Mouse (Mus musculus) hematopoietic stem cell, adult 5-6 weeks (primary cell): ENCODE results near the gene Bysl. TPM values are rescaled to one million over a fixed set of nuclear protein-coding genes. Genes with fewer than 3 reads are reported as not detected.
"Not testable (repeated sequence)": the region's sequence is repeated elsewhere in the genome, so short reads cannot be mapped to it uniquely, and the experiment has no call there.

Experiments
- ATAC-seq, 2 experiments: fragments of 125-278 bp in 1 of 2; replicated peaks in 1 of 2; 2 replicates each; pipeline ENCODE4 v1.8.0; 2016 to 2017; ENCODE audit warnings: inconsistent platforms in 2 of 2, mild to moderate bottlenecking in 2 of 2, moderate number of reproducible peaks in 2 of 2, low read depth in 1 of 2, moderate TSS enrichment in 1 of 2; ENCODE audit not compliant: low FRiP score in 2 of 2, poor library complexity in 2 of 2, severe bottlenecking in 2 of 2, insufficient read depth in 1 of 2, low TSS enrichment in 1 of 2
- total RNA-seq: library from RNA; stranded (forward); fragments of 172-1452, 232-1000 nt; gene quantifications from 2 replicates; pipeline ENCODE4 v1.2.3, GENCODE M21; 2017

Gene Bysl
- total RNA-seq, 1 experiment from 2014 or later = 12.1 TPM

DNA sequence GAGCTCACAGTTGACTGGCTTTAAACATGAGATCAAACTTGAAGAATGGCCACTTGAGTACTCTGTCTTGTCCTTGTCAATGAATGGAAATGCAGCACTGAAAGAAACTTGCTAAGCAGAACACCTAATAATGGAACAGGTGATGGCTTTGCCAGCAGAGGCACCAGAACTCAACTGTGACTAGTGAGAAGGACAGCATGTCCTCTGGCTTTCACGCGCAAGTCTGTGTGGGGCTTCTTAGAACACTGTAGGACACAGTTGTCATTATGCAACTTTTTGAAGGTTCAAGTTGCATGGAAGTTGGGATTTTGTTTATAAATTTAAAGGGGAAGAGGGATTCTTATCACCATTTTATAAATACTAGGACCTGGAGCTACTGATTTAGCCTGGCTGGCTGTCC is 13.8 kb upstream of the Bysl start:
- ATAC-seq = no peak

DNA sequence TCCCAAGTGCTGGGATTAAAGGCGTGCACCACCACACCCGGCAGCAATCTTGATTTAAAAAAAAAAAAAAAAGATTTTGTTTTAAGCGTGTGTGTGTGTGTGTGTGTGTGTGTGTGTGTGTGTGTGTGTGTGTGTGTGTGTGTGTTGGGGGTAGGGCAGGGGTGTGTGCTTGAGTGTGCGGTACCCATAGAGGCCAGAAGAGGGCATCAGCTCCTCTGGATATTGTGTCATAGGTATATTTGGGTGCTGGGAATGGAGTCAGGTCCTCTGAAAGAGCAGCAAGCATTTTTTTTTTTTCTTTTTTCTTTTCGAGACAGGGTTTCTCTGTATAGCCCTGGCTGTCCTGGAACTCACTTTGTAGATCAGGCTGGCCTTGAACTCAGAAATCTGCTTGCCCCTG is 13.3 kb upstream of the Bysl start:
- ATAC-seq = not testable (repeated sequence)

DNA sequence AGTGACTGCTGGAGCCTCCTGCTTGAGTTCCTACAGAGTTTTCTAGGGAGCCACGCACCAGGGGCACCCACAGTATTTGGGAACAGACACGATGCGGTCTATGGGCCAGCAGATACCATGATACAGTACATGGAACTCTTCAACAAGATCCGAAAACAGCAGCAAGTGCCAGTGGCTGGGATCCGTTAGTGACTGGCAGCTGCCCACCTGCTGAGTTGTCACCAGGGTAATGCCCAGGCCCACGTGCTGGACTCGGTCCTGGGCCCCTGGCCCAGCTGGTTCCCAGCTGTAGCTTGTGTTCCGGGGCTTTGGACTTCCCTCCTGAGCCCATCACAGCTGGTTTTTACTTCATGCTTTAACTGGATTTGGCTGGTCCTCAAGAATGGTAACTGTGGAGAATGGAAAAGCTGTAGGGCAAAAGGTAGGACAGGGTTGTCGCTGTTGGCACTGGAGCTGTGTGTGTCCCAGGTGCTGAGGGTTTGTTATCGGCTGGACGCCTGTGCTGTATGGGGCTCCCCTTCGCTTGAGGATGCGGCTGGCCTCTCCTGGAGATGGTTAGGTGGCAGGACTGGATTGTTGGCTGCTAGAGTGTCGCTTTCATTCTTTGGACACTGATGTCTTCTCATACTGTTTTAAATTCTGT is 11.7 kb upstream of the Bysl start:
- ATAC-seq = no peak

DNA sequence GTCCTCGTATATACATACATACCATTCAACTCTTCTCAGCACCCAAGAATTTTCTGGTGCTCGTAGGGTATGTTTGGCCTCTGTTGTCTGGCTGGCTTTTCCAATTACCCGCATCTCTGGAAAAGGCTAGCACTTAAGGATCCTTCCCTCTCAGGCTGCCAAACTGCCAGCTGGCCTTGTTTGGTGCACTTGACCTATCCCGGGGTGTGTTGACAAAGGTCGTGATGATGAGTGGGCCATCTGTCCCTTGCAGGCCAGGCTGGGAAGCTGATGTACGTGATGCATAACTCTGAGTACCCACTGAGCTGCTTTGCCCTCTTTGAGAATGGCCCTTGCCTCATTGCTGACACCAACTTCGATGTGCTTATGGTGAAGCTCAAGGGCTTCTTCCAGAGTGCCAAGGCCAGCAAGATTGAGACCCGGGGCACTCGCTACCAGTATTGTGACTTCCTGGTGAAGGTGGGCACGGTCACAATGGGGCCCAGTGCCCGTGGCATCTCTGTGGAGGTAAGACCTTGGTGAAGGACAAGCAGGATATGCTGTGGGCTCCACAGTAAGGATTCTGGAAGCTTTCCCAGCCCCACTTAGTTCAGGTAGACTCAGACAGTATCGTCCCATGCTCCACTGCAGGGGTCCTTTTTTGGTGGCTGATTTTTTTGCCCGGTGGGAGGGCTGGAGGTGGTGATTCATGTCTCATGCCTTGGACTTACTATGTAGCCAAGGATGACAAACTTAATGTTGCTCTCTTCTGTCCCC is 7.4 kb upstream of the Bysl start:
- no peak for ATAC-seq

DNA sequence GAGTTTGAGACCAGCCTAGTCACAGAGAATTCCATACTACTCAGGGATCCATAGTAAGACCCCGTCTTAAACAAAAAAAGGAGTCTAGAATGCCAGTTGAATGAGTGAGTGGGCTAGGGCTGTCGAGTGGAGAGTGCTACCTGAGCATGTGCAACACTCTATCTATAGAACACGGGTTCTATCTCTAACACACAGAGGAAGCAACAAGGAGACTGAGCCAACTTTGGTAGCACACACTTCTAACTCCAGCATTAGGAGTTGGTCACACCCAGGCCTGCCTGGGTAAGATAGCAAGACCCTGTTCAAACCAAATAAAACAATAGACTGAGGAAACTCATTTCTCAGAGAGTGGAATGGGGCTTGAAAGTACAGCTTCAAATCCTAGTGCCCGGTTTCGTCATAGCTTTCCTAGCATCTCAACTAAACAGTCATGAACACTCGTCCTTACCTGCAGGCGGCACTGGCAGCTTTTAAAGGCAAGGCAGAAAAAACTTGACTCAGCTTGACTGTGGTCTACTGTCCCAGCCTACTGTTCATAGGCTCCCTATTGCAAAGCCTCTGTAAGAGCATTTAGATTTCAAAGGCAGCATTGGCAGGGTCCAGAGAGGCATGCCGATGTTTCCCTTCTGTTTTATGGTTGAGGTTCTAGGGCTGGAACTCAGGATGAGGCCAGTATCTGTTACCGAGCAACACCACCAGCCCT is 6.5 kb upstream of the Bysl start:
- ATAC-seq = peak in 1 of 2 experiments; percentile 57; a peak in 1 of 4 replicates

DNA sequence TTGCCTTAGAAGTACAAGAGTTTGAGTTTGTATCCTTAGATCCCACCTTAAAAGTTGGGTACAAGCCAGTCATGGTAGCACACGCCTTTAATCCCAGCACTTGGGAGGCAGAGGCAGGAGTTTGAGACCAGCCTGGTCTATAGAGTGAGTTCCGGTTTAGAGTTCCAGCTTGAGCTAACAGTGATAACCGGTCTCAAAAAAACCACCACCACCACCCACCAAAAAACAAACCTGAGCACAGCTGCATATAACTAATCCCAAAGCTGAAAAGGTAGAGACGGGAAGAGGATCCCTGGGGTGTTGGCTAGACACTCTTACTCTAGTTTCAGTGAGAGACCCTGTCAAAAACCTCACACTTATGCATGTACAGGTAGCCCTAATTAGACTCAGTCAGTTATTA is 5.4 kb upstream of the Bysl start:
- ATAC-seq = no peak

DNA sequence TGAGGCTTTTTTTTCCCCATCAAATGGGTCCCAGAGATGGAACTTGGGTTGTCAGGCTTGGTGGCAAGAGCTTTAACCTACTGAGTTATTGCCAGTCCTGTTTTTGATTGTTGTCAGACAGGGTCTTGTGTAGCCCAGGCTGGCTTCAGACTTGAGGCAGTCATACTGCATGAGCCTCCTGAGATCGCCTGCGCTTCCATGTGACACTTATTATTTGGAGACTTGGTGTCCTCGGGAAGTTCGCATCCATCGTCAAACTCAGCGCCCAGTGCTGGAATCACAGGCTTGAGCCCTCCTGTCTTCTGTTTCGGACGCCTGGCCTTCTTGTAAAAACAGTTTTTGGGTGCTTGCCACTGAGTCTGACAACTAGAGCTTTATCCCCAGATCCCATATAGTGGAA is 4.8 kb upstream of the Bysl start:
- ATAC-seq = no peak

DNA sequence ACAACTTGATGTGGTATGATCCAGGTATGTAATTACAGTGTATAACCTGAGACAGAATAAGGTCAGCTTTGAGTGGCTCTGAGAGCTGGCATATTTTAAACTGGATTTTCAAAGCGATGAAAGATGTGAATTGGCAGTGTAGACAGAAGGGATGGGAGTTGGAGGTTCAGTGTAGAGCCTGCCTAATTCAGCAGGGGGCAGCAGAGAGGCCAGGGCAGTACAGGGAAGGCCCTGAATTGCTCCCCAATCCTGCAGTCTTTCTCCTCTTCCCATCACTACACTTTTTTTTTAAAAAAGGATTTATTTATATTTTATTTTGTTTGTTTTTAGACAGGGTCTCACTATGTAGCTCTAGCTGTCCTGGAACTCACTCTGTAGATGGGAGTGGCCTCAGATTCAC is 2.7 kb upstream of the Bysl start:
- ATAC-seq = no peak

DNA sequence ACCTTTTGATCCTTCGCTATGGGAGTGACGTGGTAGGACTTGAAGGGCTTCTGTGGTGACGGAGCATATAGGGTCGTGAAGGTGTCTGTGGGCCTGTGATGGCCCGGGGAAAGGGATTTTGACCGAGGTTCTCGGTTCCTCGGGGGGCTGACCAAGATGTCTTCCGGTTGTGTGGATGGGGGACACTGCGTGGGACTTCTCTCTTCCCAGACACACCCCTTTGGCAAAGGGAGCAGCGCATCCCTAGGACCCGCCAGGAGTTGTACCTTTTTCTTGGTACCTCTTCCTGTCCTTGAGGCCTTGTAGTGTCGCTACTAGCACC is 330 bp upstream of the Bysl start:
- no peak for ATAC-seq

DNA sequence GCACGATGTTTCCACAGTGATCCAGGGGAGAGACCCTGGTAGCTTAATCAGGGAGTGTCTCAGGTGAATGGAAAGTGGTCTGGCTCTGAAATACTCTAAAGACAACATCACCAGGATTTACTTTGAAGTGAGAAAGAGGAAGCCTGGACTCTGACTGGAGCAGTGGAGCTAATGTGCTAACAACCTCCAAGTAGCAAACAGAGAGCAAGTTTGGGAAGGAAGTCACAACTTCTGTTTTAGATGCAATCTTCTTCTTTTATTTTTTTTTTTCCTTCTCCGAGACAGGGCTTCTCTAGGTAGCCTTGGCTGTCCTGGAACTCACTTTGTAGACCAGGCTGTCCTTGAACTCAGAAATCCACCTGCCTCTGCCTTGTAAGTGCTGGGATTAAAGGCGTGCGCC is 2.1 kb downstream of the Bysl start:
- no peak for ATAC-seq

DNA sequence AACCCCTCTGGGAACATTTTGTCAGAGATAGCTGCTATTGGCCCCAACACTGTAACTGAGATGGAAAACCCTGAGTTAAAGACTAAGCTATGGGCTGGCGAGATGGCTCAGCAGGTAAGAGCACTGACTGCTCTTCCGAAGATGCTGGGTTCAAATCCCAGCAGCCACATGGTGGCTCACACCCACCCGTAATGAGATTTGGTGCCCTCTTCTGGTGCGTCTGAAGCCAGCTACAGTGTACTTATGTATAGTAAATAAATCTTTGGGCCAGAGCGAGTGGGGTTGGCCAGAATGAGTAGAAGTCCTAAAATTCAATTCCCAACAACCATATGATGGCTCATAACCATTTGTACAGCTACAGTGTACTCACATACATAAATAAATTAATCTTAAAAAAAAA is 5.1 kb downstream of the Bysl start:
- ATAC-seq = no peak

DNA sequence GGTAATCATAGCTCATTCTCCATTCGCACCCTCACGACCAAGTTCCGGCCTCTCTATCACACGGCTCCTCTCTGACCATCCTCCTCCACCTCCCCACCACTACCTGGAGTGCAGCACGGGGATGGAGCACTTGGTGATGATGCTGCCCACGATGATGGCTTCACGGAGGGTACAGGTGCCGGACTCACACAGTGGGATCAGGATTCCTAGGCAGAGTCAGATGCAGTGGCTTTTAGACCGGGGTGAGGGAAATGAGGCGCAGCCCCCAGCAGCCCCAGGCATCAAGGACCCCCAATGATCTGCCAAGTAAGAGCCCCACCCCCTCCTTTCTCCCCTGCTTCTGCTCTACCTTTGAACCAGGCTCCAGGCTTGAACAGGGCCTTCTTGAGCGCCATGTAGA is 9.0 kb downstream of the Bysl start:
- ATAC-seq = no peak

DNA sequence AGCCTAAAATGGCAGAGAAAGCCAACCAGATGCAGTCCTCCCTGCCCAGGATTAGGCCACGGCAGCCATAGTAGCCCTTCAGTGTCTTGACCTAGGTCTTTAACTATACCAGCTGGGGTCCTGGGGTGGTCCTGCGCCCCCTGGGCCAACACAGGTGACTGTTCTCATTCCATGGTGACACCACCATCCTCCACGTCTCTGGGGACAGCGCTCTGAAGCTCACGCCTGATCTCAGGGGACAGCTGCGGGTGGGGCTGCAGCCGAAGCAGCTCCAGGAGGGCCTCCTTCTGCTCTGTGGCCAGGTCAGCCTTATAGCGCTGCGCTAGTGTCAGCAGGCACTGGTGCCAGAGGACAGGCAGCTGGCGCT is 9.9 kb downstream of the Bysl start:
- no peak for ATAC-seq

DNA sequence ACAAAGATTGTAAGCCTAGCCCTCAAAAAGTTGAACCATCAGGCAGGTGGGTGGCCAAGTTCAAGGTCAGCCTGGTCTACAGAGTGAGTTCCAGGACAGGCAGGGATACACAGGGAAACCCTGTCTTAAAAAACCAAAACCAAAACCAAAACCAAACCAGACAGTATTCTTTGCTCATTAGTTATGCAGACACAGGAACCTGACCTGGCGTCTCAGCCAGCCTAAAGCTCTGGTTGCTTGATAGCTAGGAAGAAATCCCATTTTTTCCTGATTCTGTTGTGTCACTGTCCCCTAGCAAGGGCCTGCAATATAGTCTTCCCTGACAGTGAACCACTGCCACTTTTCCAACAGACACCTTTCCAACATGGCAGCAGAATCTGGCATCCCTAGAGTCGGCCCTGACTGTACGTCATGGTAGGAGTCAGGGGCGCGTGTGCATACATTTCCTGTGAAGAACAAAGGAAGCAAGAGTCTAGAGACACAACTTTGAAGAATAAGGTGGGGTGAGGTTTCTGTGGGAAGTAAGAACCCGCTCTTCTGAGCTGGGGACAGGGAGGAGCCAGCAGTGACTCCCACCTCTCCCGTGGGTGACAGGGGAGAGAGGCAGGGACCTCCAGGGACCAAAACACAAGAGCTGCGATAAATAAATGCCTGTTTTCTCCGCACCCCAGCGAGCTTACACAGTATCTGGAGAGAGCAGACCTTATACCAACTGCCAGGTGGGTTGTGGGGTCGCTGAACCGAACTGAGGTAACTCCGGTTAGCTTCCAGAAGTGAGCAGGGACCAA is 10.5 kb downstream of the Bysl start:
- ATAC-seq = no peak

DNA sequence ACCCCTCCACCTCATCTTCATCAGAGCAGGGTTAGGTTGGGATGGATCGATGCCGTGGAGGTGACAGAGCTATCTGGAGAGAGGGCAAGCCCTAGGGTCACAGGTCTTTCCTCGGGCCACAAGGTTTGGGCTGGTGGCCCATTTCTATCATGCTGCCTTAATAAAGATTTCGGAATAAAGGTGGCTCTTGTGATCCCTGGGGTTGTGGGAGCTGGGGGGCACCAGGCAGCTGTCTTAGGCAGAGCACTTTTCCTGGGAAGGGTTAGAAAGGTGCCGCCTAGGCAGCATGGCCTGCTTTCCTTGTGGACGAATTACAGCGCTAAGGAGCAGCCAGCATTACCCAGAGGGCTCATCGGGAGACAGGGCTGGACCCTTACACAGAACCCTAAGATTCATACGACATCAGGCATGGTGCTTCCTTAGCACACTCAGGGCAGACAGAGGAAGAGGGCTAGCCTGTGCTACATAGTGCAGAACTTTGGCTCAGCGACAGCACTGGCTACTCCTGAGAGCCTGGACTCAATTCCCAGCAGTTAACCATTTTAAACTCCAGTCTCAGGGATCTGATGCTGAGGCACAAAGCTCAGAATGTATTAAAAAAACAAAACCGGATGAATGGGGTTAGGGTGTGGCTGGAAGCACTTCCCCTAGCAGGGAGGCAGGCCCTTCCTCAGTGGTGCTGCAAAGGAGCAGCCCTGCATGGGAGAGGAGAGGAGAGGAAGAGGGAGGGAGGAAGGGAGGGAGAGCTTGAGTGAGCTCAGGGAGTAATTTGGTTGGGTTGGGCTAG is 11.6 kb downstream of the Bysl start:
- ATAC-seq = no peak

DNA sequence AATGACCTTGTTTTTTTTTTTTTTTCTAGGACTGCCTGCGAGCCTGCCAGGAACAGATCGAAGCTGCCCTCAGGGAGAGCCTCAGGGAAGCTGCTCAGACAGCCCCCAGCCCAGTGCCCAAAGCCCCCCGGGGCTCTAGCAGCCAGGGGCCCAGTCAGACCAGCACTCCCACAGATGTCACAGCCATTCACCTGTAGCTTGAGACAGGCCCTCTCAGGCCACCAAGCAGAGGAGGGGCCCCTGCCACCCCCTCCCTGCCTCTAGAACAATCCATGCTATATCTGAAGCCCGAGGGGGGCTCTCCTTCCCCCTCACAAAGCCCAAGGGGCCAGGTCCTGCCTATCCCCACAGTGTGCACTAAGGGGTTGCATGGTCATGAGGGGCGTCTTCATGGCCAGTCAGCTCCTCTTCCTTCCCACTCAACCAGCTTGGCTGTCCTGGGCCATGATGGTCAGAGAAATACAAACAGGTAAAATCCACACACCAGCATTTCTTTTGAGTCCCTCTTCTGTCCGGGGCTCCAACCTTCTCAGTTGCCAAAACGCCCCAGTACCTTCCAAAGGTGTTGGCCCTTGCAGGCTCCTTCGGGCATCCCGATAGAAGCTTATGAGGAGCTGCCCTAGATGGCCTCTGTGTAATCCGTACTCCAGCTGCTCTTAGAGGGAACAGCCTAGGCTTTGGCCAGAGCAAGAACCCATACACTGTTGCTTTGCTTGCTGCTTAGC is 12.6 kb downstream of the Bysl start:
- ATAC-seq = not testable (repeated sequence)
